Mouse (Mus musculus) heart, embryonic 13.5 days (tissue): Measurements from ENCODE around the gene Rpl9-ps6. TPM values are rescaled to one million over a fixed set of nuclear protein-coding genes. Genes with fewer than 3 reads are reported as not detected.
"Not testable (repeated sequence)": the region's sequence is repeated elsewhere in the genome, so short reads cannot be mapped to it uniquely, and the experiment has no call there.

Experiments used
- ATAC-seq: fragments of 200-750 bp; cut with Nextera tagmentation; 2 replicates; pipeline ENCODE4 v1.8.0; 2017; ENCODE audit warnings: moderate TSS enrichment; ENCODE audit not compliant: insufficient number of reproducible peaks, low FRiP score, low TSS enrichment; ENCODE audit errors: extremely low read depth
- H3K27ac ChIP-seq: fragments of 300-500 bp; sonication (generic); replicated peaks from 2 replicates; pipeline ENCODE4 v1.5.1; 2015; ENCODE audit warnings: moderate library complexity, mild to moderate bottlenecking, inconsistent platforms
- H3K27me3 ChIP-seq: fragments of 300-500 bp; sonication (generic); replicated peaks from 2 replicates; pipeline ENCODE4 v1.6.1; 2015; ENCODE audit warnings: mild to moderate bottlenecking, inconsistent platforms
- H3K36me3 ChIP-seq: fragments of 300-500 bp; sonication (generic); 2 replicates; pipeline ENCODE4 v1.6.1; 2015; ENCODE audit warnings: mild to moderate bottlenecking, inconsistent platforms
- H3K4me1 ChIP-seq: fragments of 300-500 bp; sonication (generic); 2 replicates; pipeline ENCODE4 v1.6.1; 2015; ENCODE audit warnings: inconsistent platforms
- H3K4me2 ChIP-seq: fragments of 300-500 bp; sonication (generic); 2 replicates; pipeline ENCODE4 v1.6.1; 2015; ENCODE audit warnings: inconsistent platforms, mild to moderate bottlenecking, moderate library complexity
- H3K4me3 ChIP-seq: fragments of 300-500 bp; sonication (generic); 2 replicates; pipeline ENCODE4 v1.5.1; 2015; ENCODE audit warnings: moderate library complexity, mild to moderate bottlenecking, inconsistent platforms
- H3K9ac ChIP-seq: fragments of 300-500 bp; sonication (generic); 2 replicates; pipeline ENCODE4 v1.6.1; 2015; ENCODE audit warnings: inconsistent platforms, mild to moderate bottlenecking, moderate library complexity
- H3K9me3 ChIP-seq: fragments of 300-500 bp; sonication (generic); 2 replicates; pipeline ENCODE4 v1.6.1; 2016; ENCODE audit warnings: inconsistent platforms
- WGBS: fragments of 180-500 bp; shearing (Covaris S2); methylation state at CpG from one replicate; pipeline ENCODE4 v1.1.7; 2015; ENCODE audit warnings: mixed read lengths; 5-methylcytosine and 5-hydroxymethylcytosine counted together
- polyA plus RNA-seq: library from polyadenylated mRNA; unstranded; fragments of >200 nt; fragmentation: Nextera tagmentation; extraction: Ambion mirVana; gene quantifications from 2 replicates; pipeline ENCODE4 v1.2.1, GENCODE M21; 2015

Rpl9-ps6 gene
- polyA plus RNA-seq, 1 experiment from 2014 or later = 59.6 TPM

DNA sequence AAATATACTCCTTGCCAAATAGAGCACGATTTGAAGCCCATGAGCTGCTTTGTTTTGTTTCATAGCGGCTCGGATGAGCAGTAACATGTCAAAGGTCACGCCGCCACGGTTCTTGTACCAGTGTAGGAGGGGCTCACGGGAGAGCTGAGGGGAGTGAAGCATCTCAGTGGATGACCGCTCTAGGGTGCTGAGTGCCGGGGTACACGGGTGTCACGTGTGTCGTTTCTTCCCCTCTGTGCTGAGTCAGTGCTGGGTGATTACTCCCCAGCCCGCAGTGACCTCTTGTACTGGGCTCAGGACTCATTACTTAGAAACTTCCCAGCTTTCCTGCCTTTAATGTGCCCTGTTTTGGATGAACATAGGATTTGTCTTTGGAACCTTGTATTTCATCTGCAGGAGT is 28.2 kb upstream of the Rpl9-ps6 start:
- ATAC-seq = no peak
- no peak overlapping the region for H3K4me3 ChIP-seq
- peaks cover 72% of the 10 kb centered on the region for H3K36me3 ChIP-seq
- WGBS = 92% methylated on average over 13 of the region's 13 CpGs
- H3K4me2 ChIP-seq = no peak overlapping the region
- no peaks in the 10 kb centered on the region for H3K4me1 ChIP-seq
- no peak overlapping the region for H3K9ac ChIP-seq
- no peaks in the 10 kb centered on the region for H3K9me3 ChIP-seq
- no peak overlapping the region for H3K27ac ChIP-seq
- H3K27me3 ChIP-seq = no peaks in the 10 kb centered on the region

DNA sequence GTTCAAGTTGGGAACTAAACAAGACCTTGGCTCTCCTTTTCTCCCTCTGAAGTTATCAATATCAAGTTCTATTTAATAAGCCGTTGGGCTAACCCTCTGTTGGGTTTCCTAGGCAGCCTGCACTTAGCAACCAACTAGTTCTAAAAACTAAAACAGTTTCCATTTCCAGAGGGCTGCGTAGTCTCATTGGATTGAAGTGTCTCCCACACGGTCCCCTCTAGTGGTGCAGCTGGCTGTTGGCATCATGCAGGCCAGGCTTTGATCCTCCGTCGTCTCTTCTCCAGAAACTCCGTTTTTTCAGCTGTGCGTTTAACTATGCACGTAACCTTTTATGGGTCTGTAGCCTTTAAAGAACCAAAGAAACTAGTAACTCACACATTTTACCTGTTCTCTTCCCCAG is 27.1 kb upstream of the Rpl9-ps6 start:
- Histone ChIP-seq H3K4me3 (no peak overlapping the region), H3K27me3 (no peaks in the 10 kb centered on the region), H3K27ac (no peak overlapping the region), H3K4me2 (no peak overlapping the region), H3K36me3 (peaks cover 61% of the 10 kb centered on the region), H3K4me1 (peaks cover 5% of the 10 kb centered on the region), H3K9me3 (no peaks in the 10 kb centered on the region), H3K9ac (no peak overlapping the region)
- ATAC-seq = no peak
- WGBS = 84% methylated on average over 8 of the region's 8 CpGs

DNA sequence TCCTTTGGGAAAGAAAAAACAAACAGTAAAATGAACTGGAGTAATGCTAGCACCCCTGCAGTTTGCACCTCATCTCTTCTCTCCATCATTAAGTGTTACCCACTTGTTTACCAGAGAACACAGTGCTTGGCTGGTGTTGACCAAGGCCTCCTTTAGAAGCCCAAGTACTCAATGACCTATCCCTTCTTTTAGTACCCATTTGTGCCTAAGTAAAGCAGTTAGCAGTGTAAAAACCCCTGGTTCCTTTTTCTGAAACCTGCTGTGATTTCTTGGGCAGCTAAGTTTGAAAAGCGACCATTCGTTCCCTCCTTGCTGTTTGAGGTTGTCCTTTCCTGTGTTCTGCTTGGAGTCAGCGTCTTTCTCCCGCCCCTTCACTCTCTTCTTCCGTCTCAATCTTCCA is 26.6 kb upstream of the Rpl9-ps6 start:
- H3K27ac ChIP-seq = no peak overlapping the region
- peaks cover 10% of the 10 kb centered on the region for H3K4me1 ChIP-seq
- no peak overlapping the region for H3K4me3 ChIP-seq
- no peak for ATAC-seq
- WGBS = 85% methylated on average over 5 of the region's 5 CpGs
- H3K9ac ChIP-seq = no peak overlapping the region
- H3K36me3 ChIP-seq = peaks cover 56% of the 10 kb centered on the region
- no peaks in the 10 kb centered on the region for H3K27me3 ChIP-seq
- no peaks in the 10 kb centered on the region for H3K9me3 ChIP-seq
- no peak overlapping the region for H3K4me2 ChIP-seq

DNA sequence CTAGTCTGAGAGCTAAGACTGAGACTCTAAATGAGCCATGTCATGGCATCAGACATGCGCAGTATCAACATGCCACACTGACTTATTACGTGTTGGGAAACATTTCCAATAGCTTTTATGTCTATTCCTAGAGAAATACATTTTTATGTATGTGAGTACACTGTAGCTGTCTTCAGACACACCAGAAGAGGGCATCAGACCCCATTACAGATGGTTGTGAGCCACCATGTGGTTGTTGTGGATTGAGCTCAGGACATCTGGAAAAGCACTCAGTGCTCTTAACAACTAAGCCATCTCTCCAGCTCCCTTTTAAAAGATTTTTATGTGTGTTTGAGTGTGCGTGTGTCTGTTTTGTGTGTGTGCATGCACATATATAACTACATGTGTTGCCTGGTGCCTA is 26.0 kb upstream of the Rpl9-ps6 start:
- no peak for ATAC-seq
- H3K4me1 ChIP-seq = peaks cover 16% of the 10 kb centered on the region
- no peak overlapping the region for H3K27ac ChIP-seq
- H3K9me3 ChIP-seq = no peaks in the 10 kb centered on the region
- no peak overlapping the region for H3K4me3 ChIP-seq
- H3K36me3 ChIP-seq = peaks cover 54% of the 10 kb centered on the region
- no peak overlapping the region for H3K4me2 ChIP-seq
- H3K27me3 ChIP-seq = no peaks in the 10 kb centered on the region
- no peak overlapping the region for H3K9ac ChIP-seq
- 93% methylated on average over 3 of the region's 3 CpGs for WGBS

DNA sequence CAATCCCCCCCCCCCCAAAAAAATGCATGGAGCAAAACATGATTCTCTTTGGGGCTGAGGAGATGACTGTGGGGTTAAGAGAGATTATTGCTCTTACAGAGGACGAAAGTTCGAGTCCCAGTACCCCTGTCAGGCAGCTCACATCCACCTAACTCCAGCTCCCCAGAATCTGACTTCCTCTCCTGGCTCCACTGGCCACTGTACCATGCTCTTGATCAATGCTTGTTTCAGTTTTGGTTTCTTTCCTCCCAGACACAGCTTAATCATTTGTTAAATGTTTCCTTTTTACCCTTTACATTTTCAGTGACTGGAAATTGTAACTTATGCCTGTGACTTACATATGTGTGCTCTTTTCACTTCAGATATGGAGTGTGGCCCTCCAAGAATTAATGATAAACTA is 24.6 kb upstream of the Rpl9-ps6 start:
- H3K9me3 ChIP-seq = no peaks in the 10 kb centered on the region
- peaks cover 26% of the 10 kb centered on the region for H3K4me1 ChIP-seq
- 91% methylated on average over 2 of the region's 2 CpGs for WGBS
- no peak overlapping the region for H3K9ac ChIP-seq
- H3K27ac ChIP-seq = no peak overlapping the region
- ATAC-seq = no peak
- no peak overlapping the region for H3K4me2 ChIP-seq
- no peaks in the 10 kb centered on the region for H3K27me3 ChIP-seq
- peaks cover 47% of the 10 kb centered on the region for H3K36me3 ChIP-seq
- no peak overlapping the region for H3K4me3 ChIP-seq

DNA sequence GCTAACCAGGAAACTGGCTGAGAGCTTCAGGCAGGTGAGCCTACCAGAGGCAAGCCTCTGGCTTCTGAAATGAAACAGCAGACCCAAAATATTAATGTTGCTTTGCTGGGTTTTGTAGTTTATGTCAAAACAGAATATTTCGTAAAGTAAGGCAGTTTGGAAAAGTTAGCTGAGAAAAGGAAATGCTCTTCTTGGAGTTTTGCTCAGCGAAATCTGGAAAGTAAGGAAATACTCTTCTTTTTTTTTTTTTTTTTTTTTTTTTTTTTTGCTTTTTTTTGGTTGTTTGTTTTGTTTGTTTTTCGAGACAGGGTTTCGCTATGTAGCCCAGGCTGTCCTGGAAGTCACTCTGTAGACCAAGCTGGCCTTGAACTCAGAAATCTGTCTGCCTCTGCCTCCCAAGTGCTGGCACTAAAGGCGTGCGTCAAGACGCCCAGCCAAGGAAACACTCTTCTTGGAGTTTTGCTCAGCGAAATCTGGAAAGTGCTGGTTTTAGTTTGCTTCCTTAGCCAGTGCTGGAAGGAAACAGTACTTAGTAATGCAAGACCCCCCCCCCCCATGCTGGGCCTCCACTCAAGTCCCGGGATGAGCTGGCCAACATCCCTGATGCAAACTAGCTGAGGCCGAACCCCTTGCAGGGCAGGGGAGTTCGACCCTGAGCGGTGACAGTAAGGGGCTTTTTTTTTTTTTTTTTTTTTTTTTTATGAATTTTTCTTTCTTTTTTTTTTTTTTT is 23.0 kb upstream of the Rpl9-ps6 start:
- Histone ChIP-seq H3K4me3 (no peak overlapping the region), H3K9me3 (no peaks in the 10 kb centered on the region), H3K27ac (no peak overlapping the region), H3K9ac (no peak overlapping the region), H3K27me3 (no peaks in the 10 kb centered on the region), H3K4me2 (no peak overlapping the region), H3K36me3 (peaks cover 30% of the 10 kb centered on the region), H3K4me1 (peaks cover 32% of the 10 kb centered on the region)
- WGBS = 88% methylated on average over 12 of the region's 12 CpGs
- no peak for ATAC-seq

DNA sequence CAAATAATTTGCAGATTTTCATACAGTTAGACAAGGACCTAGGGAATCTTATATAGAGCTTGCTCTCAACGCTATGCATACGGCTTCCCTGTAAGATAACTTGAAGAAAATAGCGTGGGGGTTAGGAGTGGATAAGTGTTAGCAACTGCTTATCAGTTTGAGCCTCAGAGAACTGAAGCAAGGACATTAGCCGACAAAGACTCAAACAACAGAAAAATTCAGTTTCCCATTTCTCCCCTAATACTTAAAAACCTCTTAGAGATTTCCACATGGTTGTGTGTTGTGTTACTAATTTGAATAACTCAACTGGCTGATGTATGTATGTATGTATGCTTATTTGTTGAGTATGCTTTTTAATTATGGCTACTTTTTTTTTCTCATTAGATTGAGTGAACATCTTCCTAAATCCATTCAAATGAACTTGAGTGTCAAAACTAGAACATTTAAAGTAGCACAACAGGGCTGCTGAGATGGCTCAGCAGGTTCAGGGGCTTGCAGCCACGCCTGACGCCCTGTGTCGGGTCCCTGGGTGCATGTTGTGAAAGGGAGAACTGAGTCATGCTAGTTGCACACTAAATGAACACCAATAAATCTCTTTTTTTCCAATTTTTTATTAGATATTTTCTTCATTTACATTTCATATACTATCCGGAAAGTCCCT is 21.3 kb upstream of the Rpl9-ps6 start:
- Histone ChIP-seq H3K4me3 (peak overlapping the region; percentile 87), H3K9ac (peak overlapping the region; percentile 92), H3K9me3 (no peaks in the 10 kb centered on the region), H3K4me1 (peaks cover 32% of the 10 kb centered on the region), H3K4me2 (peak overlapping the region; percentile 76), H3K36me3 (peaks cover 15% of the 10 kb centered on the region), H3K27me3 (no peaks in the 10 kb centered on the region), H3K27ac (no peak overlapping the region)
- ATAC-seq = no peak
- WGBS = 53% methylated on average over 8 of the region's 8 CpGs

DNA sequence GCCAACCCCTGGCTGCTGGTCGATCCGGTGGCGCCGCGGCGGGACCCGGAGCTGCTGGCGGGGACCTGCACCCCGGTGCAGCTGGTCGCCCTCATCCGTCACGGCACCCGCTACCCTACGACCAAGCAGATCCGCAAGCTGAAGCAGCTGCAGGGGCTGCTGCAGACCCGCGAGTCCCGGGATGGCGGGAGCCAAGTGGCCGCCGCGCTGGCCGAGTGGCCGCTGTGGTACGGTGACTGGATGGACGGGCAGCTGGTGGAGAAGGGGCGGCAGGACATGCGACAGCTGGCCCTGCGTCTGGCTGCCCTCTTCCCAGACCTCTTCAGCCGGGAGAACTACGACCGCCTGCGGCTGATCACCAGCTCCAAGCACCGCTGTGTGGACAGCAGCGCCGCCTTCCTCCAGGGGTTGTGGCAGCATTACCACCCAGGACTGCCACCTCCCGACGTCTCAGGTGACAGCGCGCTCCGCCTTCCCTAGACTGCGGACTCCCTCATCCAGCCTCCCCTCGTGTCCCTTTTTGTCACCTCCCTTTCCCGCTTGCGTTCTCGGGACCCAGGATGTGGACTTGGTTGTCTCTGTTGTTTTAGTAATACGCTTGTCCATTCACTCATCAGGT is 19.8 kb upstream of the Rpl9-ps6 start:
- Histone ChIP-seq H3K9ac (peak overlapping the region; percentile 92), H3K27ac (peak overlapping the region; percentile 92), H3K4me3 (peak overlapping the region; percentile 87), H3K4me2 (peak overlapping the region; percentile 76), H3K4me1 (peaks cover 36% of the 10 kb centered on the region)
- H3K27me3 ChIP-seq, H3K9me3 ChIP-seq, H3K36me3 ChIP-seq: not testable (repeated sequence)
- peak; percentile 77; the same call in 1 of the 2 replicates for ATAC-seq
- under 1% methylated on average over 47 of the region's 47 CpGs for WGBS

DNA sequence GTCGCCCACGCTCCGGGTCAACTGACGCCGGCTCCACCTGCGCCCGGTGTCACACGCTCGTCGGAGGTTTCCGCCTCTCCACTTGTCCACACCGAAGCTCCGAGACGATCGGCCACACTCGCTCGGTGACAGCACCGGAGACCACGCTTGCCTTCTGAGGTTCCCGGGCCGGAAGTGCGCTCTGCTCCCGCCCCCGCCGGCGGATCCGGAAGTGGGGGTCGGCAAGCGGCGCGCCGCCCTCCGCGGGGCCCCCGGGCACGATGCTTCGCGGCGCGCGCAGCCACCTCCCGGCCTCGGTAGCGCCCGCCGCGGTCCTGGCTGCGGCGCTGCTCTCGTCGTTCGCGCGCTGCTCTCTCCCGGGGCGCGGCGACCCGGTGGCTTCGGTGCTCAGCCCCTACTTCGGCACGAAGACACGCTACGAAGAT is 19.3 kb upstream of the Rpl9-ps6 start, which contains the start of gene Minpp1:
Gene Minpp1 (plus strand): TSS at position 89 of the 425 bp plus-strand sequence.
- H3K4me3 ChIP-seq = peak within 1 kb of the TSS; percentile 87
- peaks cover 41% of the 10 kb centered on the region for H3K4me1 ChIP-seq
- H3K4me2 ChIP-seq = peak within 1 kb of the TSS; percentile 76
- ATAC-seq = peak; percentile 77
- under 1% methylated on average over 59 of the region's 64 CpGs for WGBS
- H3K9me3 ChIP-seq = no peaks in the 10 kb centered on the region
- H3K27ac ChIP-seq = peak within 1 kb of the TSS; percentile 92
- H3K36me3 ChIP-seq = no peaks in the 10 kb centered on the region
- no peaks in the 10 kb centered on the region for H3K27me3 ChIP-seq
- peak within 1 kb of the TSS; percentile 92 for H3K9ac ChIP-seq

DNA sequence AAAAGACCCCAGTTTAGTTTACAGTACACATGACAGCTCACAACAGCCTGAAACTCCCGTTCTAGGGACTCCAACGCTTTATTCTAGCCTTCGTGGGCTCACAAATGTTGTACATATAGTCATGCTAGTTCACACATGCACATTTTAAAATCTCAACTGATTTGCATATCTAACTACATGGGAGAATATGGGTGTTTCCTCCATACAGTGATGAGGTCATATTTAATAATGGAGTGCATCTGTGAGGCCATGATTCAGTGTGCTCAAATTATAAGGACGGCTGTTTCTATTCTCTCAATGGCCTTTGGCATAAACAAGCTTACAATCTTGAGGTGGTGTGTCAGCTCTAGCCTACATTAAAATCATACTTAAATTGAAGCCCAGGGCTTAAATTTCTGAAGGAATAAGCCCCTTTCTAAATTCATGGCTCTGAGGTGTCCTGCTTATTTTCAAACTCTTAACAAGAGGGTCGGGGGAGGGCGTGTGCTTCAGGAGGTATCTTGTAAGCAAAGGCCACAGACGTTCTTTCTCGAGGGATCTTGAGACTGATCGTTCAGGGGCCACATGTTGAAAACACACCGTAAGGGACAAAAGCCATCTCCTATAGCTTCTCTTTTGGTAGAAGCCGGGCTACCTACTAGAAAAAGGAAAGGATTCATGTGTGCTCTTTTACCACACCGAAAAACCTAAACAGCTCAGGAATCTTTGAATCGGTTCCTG is 18.7 kb upstream of the Rpl9-ps6 start:
- H3K9ac ChIP-seq = peak overlapping the region; percentile 92
- H3K4me2 ChIP-seq = peak overlapping the region; percentile 76
- H3K27me3 ChIP-seq = no peaks in the 10 kb centered on the region
- H3K36me3 ChIP-seq = no peaks in the 10 kb centered on the region
- H3K27ac ChIP-seq = peak overlapping the region; percentile 92
- peaks cover 41% of the 10 kb centered on the region for H3K4me1 ChIP-seq
- no peaks in the 10 kb centered on the region for H3K9me3 ChIP-seq
- ATAC-seq = no peak
- 18% methylated on average over 13 of the region's 13 CpGs for WGBS
- H3K4me3 ChIP-seq = peak overlapping the region; percentile 87

DNA sequence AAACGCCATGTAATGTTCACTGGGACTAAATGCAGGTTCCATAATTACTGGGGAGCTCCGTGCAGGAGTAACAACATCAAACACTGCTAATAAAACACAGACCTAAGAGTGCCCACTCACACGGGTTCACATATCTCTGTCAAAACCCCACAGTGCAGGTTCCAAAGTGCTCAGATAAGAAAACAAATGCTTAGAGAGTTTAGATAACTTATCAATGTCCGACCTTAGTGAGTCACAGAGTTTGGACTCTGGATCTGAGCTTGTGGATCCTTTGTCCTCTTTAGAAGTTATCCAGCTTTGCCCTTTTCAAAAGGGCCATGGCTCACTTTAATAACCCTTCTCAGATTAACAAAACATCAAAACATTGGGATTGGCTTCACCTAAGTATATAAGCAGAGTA is 15.1 kb upstream of the Rpl9-ps6 start:
- no peak overlapping the region for H3K4me2 ChIP-seq
- no peaks in the 10 kb centered on the region for H3K27me3 ChIP-seq
- H3K9me3 ChIP-seq = no peaks in the 10 kb centered on the region
- no peak overlapping the region for H3K27ac ChIP-seq
- no peaks in the 10 kb centered on the region for H3K36me3 ChIP-seq
- peaks cover 16% of the 10 kb centered on the region for H3K4me1 ChIP-seq
- ATAC-seq = no peak
- H3K9ac ChIP-seq = no peak overlapping the region
- WGBS = 21% methylated on average over 4 of the region's 4 CpGs
- no peak overlapping the region for H3K4me3 ChIP-seq
